7 mouse cellular contexts compared by ENCODE assay signal in genomic region chr4:63546441-63547055, GRCm38 (mm10). TPM values are rescaled to one million over a fixed set of nuclear protein-coding genes. Genes with fewer than 3 reads are reported as not detected.
DNase-seq lines count a peak whose midpoint lies in the region; ATAC-seq lines count a peak whose summit lies in the region.

No protein-coding gene starts in this region.

- no peak for DNase-seq in lung, postnatal 25 days (ENCODE audit: low spot score)
- DNase-seq in Muller cell, postnatal 12 days (ENCODE audit: inconsistent ontology term): no peak
- DNase-seq in urinary bladder, postnatal 36 days (ENCODE audit: low spot score in 2 of 2): no peak
- no peak for DNase-seq in thymus, postnatal 25 days

- 0 out of 2 replicates have a peak overlapping the region, but pooled peaks have one; percentile 97 for H3K9ac ChIP-seq in lung, embryonic 16.5 days (ENCODE audit: low read length)
- H3K9ac ChIP-seq in forebrain, embryonic 16.5 days (replicated peaks; ENCODE audit: low read depth, low read length): no peak overlapping the region
- peak overlapping the region; percentile 88; the same call in 1 of the 2 replicates for H3K9ac ChIP-seq in liver, embryonic 12.5 days

- no peak overlapping the region for H3K27ac ChIP-seq in lung, embryonic 16.5 days (ENCODE audit: low read length)
- no peak overlapping the region for H3K27ac ChIP-seq in forebrain, embryonic 16.5 days (ENCODE audit: low read length)
- no peak overlapping the region for H3K27ac ChIP-seq in liver, embryonic 12.5 days

- peak overlapping the region; percentile 85 for H3K4me2 ChIP-seq in lung, embryonic 16.5 days (ENCODE audit: low read depth, low read length)
- H3K4me2 ChIP-seq in forebrain, embryonic 16.5 days (ENCODE audit: low read length): peak overlapping the region; percentile 72; the same call in 1 of the 2 replicates
- H3K4me2 ChIP-seq in liver, embryonic 12.5 days: peak overlapping the region; percentile 82

- H3K4me1 ChIP-seq in lung, embryonic 16.5 days (replicated peaks; ENCODE audit: control insufficient read depth, insufficient read depth, low read length): peaks cover 27% of the 10 kb centered on the region
- H3K4me1 ChIP-seq in forebrain, embryonic 16.5 days (replicated peaks; ENCODE audit: control insufficient read depth, insufficient read depth, low read length): peaks cover 31% of the 10 kb centered on the region
- H3K4me1 ChIP-seq in liver, embryonic 12.5 days: peaks cover 33% of the 10 kb centered on the region

- peak overlapping the region; percentile 89; the same call in 1 of the 2 replicates for H3K4me3 ChIP-seq in lung, embryonic 16.5 days (ENCODE audit: low read length)
- no peak overlapping the region for H3K4me3 ChIP-seq in forebrain, embryonic 16.5 days (replicated peaks; ENCODE audit: low read length)
- peak overlapping the region; percentile 87; the same call in 1 of the 2 replicates for H3K4me3 ChIP-seq in liver, embryonic 12.5 days

- WGBS in lung, embryonic 16.5 days: 61% methylated on average over 6 of the region's 6 CpGs
- 91% methylated on average over 6 of the region's 6 CpGs for WGBS in forebrain, embryonic 16.5 days
- WGBS in liver, embryonic 12.5 days (ENCODE audit: insufficient replicate concordance): 76% methylated on average over 6 of the region's 6 CpGs

- no peak for ATAC-seq in lung, embryonic 16.5 days (ENCODE audit: low read depth)
- no peak for ATAC-seq in forebrain, embryonic 16.5 days
- ATAC-seq in liver, embryonic 12.5 days: no peak

- no peaks in the 10 kb centered on the region for H3K9me3 ChIP-seq in lung, embryonic 16.5 days (ENCODE audit: control insufficient read depth, low read length)
- no peaks in the 10 kb centered on the region for H3K9me3 ChIP-seq in forebrain, embryonic 16.5 days (ENCODE audit: control insufficient read depth, low read length)
- no peaks in the 10 kb centered on the region for H3K9me3 ChIP-seq in liver, embryonic 12.5 days (replicated peaks)

- H3K27me3 ChIP-seq in lung, embryonic 16.5 days (ENCODE audit: control insufficient read depth, insufficient read depth, low read depth, low read length): no peaks in the 10 kb centered on the region
- no peaks in the 10 kb centered on the region for H3K27me3 ChIP-seq in forebrain, embryonic 16.5 days (replicated peaks; ENCODE audit: control insufficient read depth, insufficient read depth, low read length)
- H3K27me3 ChIP-seq in liver, embryonic 12.5 days (replicated peaks): no peaks in the 10 kb centered on the region

- H3K36me3 ChIP-seq in lung, embryonic 16.5 days (ENCODE audit: control insufficient read depth, insufficient read depth, low read length): peaks cover 23% of the 10 kb centered on the region
- peaks cover 22% of the 10 kb centered on the region for H3K36me3 ChIP-seq in forebrain, embryonic 16.5 days (ENCODE audit: control insufficient read depth, insufficient read depth)
- H3K36me3 ChIP-seq in liver, embryonic 12.5 days: peaks cover 33% of the 10 kb centered on the region

RNA-seq across cellular contexts. Expression of gene Atp6v1g1, which starts 2.0 kb away (rescaled TPM):
- polyA plus RNA-seq in lung, embryonic 16.5 days (2015; fragmentation: Nextera tagmentation; extraction: Ambion mirVana): 271 and 284 TPM in 2 replicates
- 427 and 436 TPM in 2 replicates for polyA plus RNA-seq in forebrain, embryonic 16.5 days (2015; fragmentation: Nextera tagmentation; extraction: Ambion mirVana)
- 124 and 125 TPM in 2 replicates for polyA plus RNA-seq in liver, embryonic 12.5 days (2016; fragmentation: Nextera tagmentation; extraction: Ambion mirVana)

RNA-seq across cellular contexts. Expression of gene Tmem268, which starts 12.0 kb away (rescaled TPM):
- polyA plus RNA-seq in lung, embryonic 16.5 days (2015; fragmentation: Nextera tagmentation; extraction: Ambion mirVana): 8.8 and 9.6 TPM in 2 replicates
- polyA plus RNA-seq in forebrain, embryonic 16.5 days (2015; fragmentation: Nextera tagmentation; extraction: Ambion mirVana): 4.8 and 6.0 TPM in 2 replicates
- 7.5 and 7.8 TPM in 2 replicates for polyA plus RNA-seq in liver, embryonic 12.5 days (2016; fragmentation: Nextera tagmentation; extraction: Ambion mirVana)

RNA-seq across cellular contexts. Expression of gene Whrn, which starts 50.8 kb away (rescaled TPM):
- polyA plus RNA-seq in lung, embryonic 16.5 days (2015; fragmentation: Nextera tagmentation; extraction: Ambion mirVana): 2.6 and 2.7 TPM in 2 replicates
- 5.1 and 6.4 TPM in 2 replicates for polyA plus RNA-seq in forebrain, embryonic 16.5 days (2015; fragmentation: Nextera tagmentation; extraction: Ambion mirVana)
- polyA plus RNA-seq in liver, embryonic 12.5 days (2016; fragmentation: Nextera tagmentation; extraction: Ambion mirVana): 1.1 and 1.4 TPM in 2 replicates

RNA-seq across cellular contexts. Expression of gene Gm11213, which starts 58.5 kb away (rescaled TPM):
- polyA plus RNA-seq in lung, embryonic 16.5 days (2015; fragmentation: Nextera tagmentation; extraction: Ambion mirVana): not detected in 2 replicates
- not detected in 2 replicates for polyA plus RNA-seq in forebrain, embryonic 16.5 days (2015; fragmentation: Nextera tagmentation; extraction: Ambion mirVana)
- not detected in 2 replicates for polyA plus RNA-seq in liver, embryonic 12.5 days (2016; fragmentation: Nextera tagmentation; extraction: Ambion mirVana)
